Mouse (Mus musculus) forebrain, embryonic 13.5 days (tissue): ENCODE results near the gene Tle4. TPM values are rescaled to one million over a fixed set of nuclear protein-coding genes. Genes with fewer than 3 reads are reported as not detected.

Source experiments
- ATAC-seq: fragments of 200-750 bp; cut with Nextera tagmentation; 2 replicates; pipeline ENCODE4 v1.8.0; 2017
- H3K27ac ChIP-seq: fragments of 300-500 bp; sonication (generic); 2 replicates; pipeline ENCODE4 v1.5.1; 2015; ENCODE audit warnings: inconsistent platforms, mild to moderate bottlenecking, moderate library complexity
- H3K27me3 ChIP-seq: fragments of 300-500 bp; sonication (generic); 2 replicates; pipeline ENCODE4 v1.6.1; 2015; ENCODE audit warnings: mild to moderate bottlenecking, inconsistent platforms
- H3K36me3 ChIP-seq: fragments of 300-500 bp; sonication (generic); 2 replicates; pipeline ENCODE4 v1.6.1; 2015; ENCODE audit warnings: mild to moderate bottlenecking, inconsistent platforms; ENCODE audit not compliant: poor library complexity, severe bottlenecking
- H3K4me1 ChIP-seq: fragments of 300-500 bp; sonication (generic); 2 replicates; pipeline ENCODE4 v1.6.1; 2015; ENCODE audit warnings: inconsistent platforms
- H3K4me2 ChIP-seq: fragments of 300-500 bp; sonication (generic); 2 replicates; pipeline ENCODE4 v1.6.1; 2015; ENCODE audit warnings: inconsistent platforms, mild to moderate bottlenecking, moderate library complexity
- H3K4me3 ChIP-seq: fragments of 300-500 bp; sonication (generic); 2 replicates; pipeline ENCODE4 v1.5.1; 2015; ENCODE audit warnings: mild to moderate bottlenecking, inconsistent platforms
- H3K9ac ChIP-seq: fragments of 300-500 bp; sonication (generic); 2 replicates; pipeline ENCODE4 v1.6.1; 2015; ENCODE audit warnings: mild to moderate bottlenecking, inconsistent platforms
- H3K9me3 ChIP-seq: fragments of 300-500 bp; sonication (generic); replicated peaks from 2 replicates; pipeline ENCODE4 v1.6.1; 2016; ENCODE audit warnings: inconsistent platforms
- WGBS: fragments of 180-500 bp; shearing (Covaris S2); methylation state at CpG from one replicate; pipeline ENCODE4 v1.1.7; 2015; 5-methylcytosine and 5-hydroxymethylcytosine counted together
- polyA plus RNA-seq: library from polyadenylated mRNA; unstranded; fragments of >200 nt; fragmentation: Nextera tagmentation; extraction: Ambion mirVana; gene quantifications from 2 replicates; pipeline ENCODE4 v1.2.1, GENCODE M21; 2015

The Tle4 gene
- polyA plus RNA-seq, 1 experiment from 2014 or later, result 26.9 TPM

- H3K4me3 ChIP-seq, result no peak overlapping the region
- ATAC-seq, result no peak
- H3K9ac ChIP-seq, result no peak overlapping the region
- H3K4me2 ChIP-seq, result no peak overlapping the region
- no peak overlapping the region for H3K27ac ChIP-seq
- WGBS, result 90% methylated on average over 3 of the region's 3 CpGs
- peaks cover 14% of the 10 kb centered on the region for H3K36me3 ChIP-seq
- H3K27me3 ChIP-seq, result peaks cover 3% of the 10 kb centered on the region
- H3K4me1 ChIP-seq, result peaks cover 39% of the 10 kb centered on the region
- no peaks in the 10 kb centered on the region for H3K9me3 ChIP-seq
These were observed 11.7 kb downstream of the Tle4 start for GRCm38 (mm10) chr19:14586171-14586570.

GRCm38 (mm10) chr19:14585731-14586130 is 12.1 kb downstream of the Tle4 start:
- Histone ChIP-seq H3K9ac (no peak overlapping the region), H3K27ac (no peak overlapping the region), H3K9me3 (no peaks in the 10 kb centered on the region), H3K4me3 (no peak overlapping the region), H3K4me1 (peaks cover 36% of the 10 kb centered on the region), H3K36me3 (peaks cover 18% of the 10 kb centered on the region), H3K4me2 (no peak overlapping the region), H3K27me3 (peaks cover 3% of the 10 kb centered on the region)
- no peak for ATAC-seq
- 93% methylated on average over 4 of the region's 4 CpGs for WGBS

GRCm38 (mm10) chr19:14585235-14585634 is 12.6 kb downstream of the Tle4 start:
- Histone ChIP-seq H3K4me2 (no peak overlapping the region), H3K27ac (no peak overlapping the region), H3K27me3 (peaks cover 3% of the 10 kb centered on the region), H3K9ac (no peak overlapping the region), H3K9me3 (no peaks in the 10 kb centered on the region), H3K4me1 (peaks cover 31% of the 10 kb centered on the region), H3K36me3 (peaks cover 18% of the 10 kb centered on the region), H3K4me3 (no peak overlapping the region)
- no peak for ATAC-seq
- WGBS, result 99% methylated on average over 3 of the region's 3 CpGs

- ATAC-seq, result no peak
- peaks cover 15% of the 10 kb centered on the region; the same call in 1 of the 2 replicates for H3K36me3 ChIP-seq
These were observed 19.2 kb downstream of the Tle4 start for GRCm38 (mm10) chr19:14578698-14579097.

GRCm38 (mm10) chr19:14578016-14578415 is 19.8 kb downstream of the Tle4 start:
- 91% methylated on average over 4 of the region's 4 CpGs for WGBS
- Histone ChIP-seq H3K4me2 (no peak overlapping the region), H3K4me1 (no peaks in the 10 kb centered on the region), H3K4me3 (no peak overlapping the region), H3K9ac (no peak overlapping the region), H3K9me3 (no peaks in the 10 kb centered on the region), H3K36me3 (peaks cover 15% of the 10 kb centered on the region; the same call in 1 of the 2 replicates), H3K27ac (no peak overlapping the region), H3K27me3 (no peaks in the 10 kb centered on the region)
- ATAC-seq, result no peak

More at GRCm38 (mm10) chr19:14578698-14579097, 19.2 kb downstream of the Tle4 start:
- WGBS, result 91% methylated on average over 5 of the region's 5 CpGs
- Histone ChIP-seq H3K4me2 (no peak overlapping the region), H3K9me3 (no peaks in the 10 kb centered on the region), H3K27me3 (no peaks in the 10 kb centered on the region), H3K4me3 (no peak overlapping the region), H3K9ac (no peak overlapping the region), H3K4me1 (no peaks in the 10 kb centered on the region), H3K27ac (no peak overlapping the region)

GRCm38 (mm10) chr19:14576311-14576710 is 21.5 kb downstream of the Tle4 start:
- Histone ChIP-seq H3K4me2 (no peak overlapping the region), H3K9ac (no peak overlapping the region), H3K4me1 (no peaks in the 10 kb centered on the region), H3K27ac (no peak overlapping the region), H3K9me3 (no peaks in the 10 kb centered on the region), H3K36me3 (peaks cover 13% of the 10 kb centered on the region; the same call in 1 of the 2 replicates), H3K27me3 (no peaks in the 10 kb centered on the region), H3K4me3 (no peak overlapping the region)
- ATAC-seq, result no peak

GRCm38 (mm10) chr19:14568879-14569278 is 29.0 kb downstream of the Tle4 start:
- Histone ChIP-seq H3K36me3 (no peaks in the 10 kb centered on the region), H3K27ac (no peak overlapping the region), H3K27me3 (peaks cover 2% of the 10 kb centered on the region; the same call in 1 of the 2 replicates), H3K4me2 (no peak overlapping the region), H3K4me1 (peaks cover 40% of the 10 kb centered on the region), H3K9me3 (no peaks in the 10 kb centered on the region), H3K4me3 (no peak overlapping the region), H3K9ac (no peak overlapping the region)
- ATAC-seq, result no peak

- Histone ChIP-seq H3K27ac (peak overlapping the region; percentile 26; the same call in 1 of the 2 replicates), H3K4me2 (peak overlapping the region; percentile 12; the same call in 1 of the 2 replicates)
These were observed 30.8 kb downstream of the Tle4 start for GRCm38 (mm10) chr19:14567081-14567480.

GRCm38 (mm10) chr19:14566564-14567021 is 31.3 kb downstream of the Tle4 start:
- peak overlapping the region; percentile 26; the same call in 1 of the 2 replicates for H3K27ac ChIP-seq
- H3K4me2 ChIP-seq, result no peak overlapping the region; the same call in 1 of the 2 replicates

More at GRCm38 (mm10) chr19:14567081-14567480, 30.8 kb downstream of the Tle4 start:
- peak; percentile 68 for ATAC-seq
- H3K4me1 ChIP-seq, result peaks cover 46% of the 10 kb centered on the region
- no peak overlapping the region for H3K4me3 ChIP-seq
- peaks cover 2% of the 10 kb centered on the region; the same call in 1 of the 2 replicates for H3K27me3 ChIP-seq
- H3K36me3 ChIP-seq, result no peaks in the 10 kb centered on the region
- no peaks in the 10 kb centered on the region for H3K9me3 ChIP-seq
- no peak overlapping the region for H3K9ac ChIP-seq
- WGBS, result 9% methylated on average over 3 of the region's 3 CpGs

GRCm38 (mm10) chr19:14565424-14566069 is 32.3 kb downstream of the Tle4 start:
- Histone ChIP-seq H3K27ac (peak overlapping the region; percentile 41; the same call in 1 of the 2 replicates), H3K4me1 (peaks cover 46% of the 10 kb centered on the region), H3K9me3 (no peaks in the 10 kb centered on the region), H3K36me3 (no peaks in the 10 kb centered on the region), H3K9ac (no peak overlapping the region), H3K4me3 (no peak overlapping the region), H3K4me2 (0 out of 2 replicates have a peak overlapping the region, but pooled peaks have one; percentile 2), H3K27me3 (peaks cover 2% of the 10 kb centered on the region; the same call in 1 of the 2 replicates)
- 9% methylated on average over 4 of the region's 4 CpGs for whole genome bisulfite sequencing
- ATAC-seq, result peak; percentile 50; the same call in 1 of the 2 replicates

More at GRCm38 (mm10) chr19:14566564-14567021, 31.3 kb downstream of the Tle4 start:
- no peaks in the 10 kb centered on the region for H3K9me3 ChIP-seq
- no peak overlapping the region for H3K9ac ChIP-seq
- H3K4me3 ChIP-seq, result no peak overlapping the region
- H3K36me3 ChIP-seq, result no peaks in the 10 kb centered on the region
- peaks cover 2% of the 10 kb centered on the region; the same call in 1 of the 2 replicates for H3K27me3 ChIP-seq
- ATAC-seq, result peak; percentile 79
- 2% methylated on average over 5 of the region's 5 CpGs for WGBS
- peaks cover 46% of the 10 kb centered on the region for H3K4me1 ChIP-seq

- no peaks in the 10 kb centered on the region for H3K9me3 ChIP-seq
- H3K9ac ChIP-seq, result no peak overlapping the region
- WGBS, result 75% methylated on average over 4 of the region's 4 CpGs
These were observed 34.4 kb downstream of the Tle4 start for GRCm38 (mm10) chr19:14563273-14563959.

GRCm38 (mm10) chr19:14547871-14548270 is 50.0 kb downstream of the Tle4 start:
- ATAC-seq, result no peak
- Histone ChIP-seq H3K36me3 (no peaks in the 10 kb centered on the region), H3K9ac (no peak overlapping the region), H3K4me1 (peaks cover 28% of the 10 kb centered on the region), H3K9me3 (no peaks in the 10 kb centered on the region), H3K4me3 (no peak overlapping the region), H3K27me3 (no peaks in the 10 kb centered on the region), H3K27ac (no peak overlapping the region), H3K4me2 (no peak overlapping the region)
- 85% methylated on average over 3 of the region's 3 CpGs for WGBS

More at GRCm38 (mm10) chr19:14563273-14563959, 34.4 kb downstream of the Tle4 start:
- ATAC-seq, result no peak
- Histone ChIP-seq H3K27ac (no peak overlapping the region), H3K4me2 (no peak overlapping the region), H3K36me3 (no peaks in the 10 kb centered on the region), H3K4me1 (peaks cover 39% of the 10 kb centered on the region), H3K4me3 (no peak overlapping the region), H3K27me3 (no peaks in the 10 kb centered on the region)
